8 mouse cellular contexts compared by ENCODE assay signal in genomic region chr9:55148854-55149498, GRCm38 (mm10). TPM values are rescaled to one million over a fixed set of nuclear protein-coding genes. Genes with fewer than 3 reads are reported as not detected.
DNase-seq lines count a peak whose midpoint lies in the region; ATAC-seq lines count a peak whose summit lies in the region.

TSS of gene Ube2q2 (plus strand) at chr9:55148854.

- WGBS in forebrain, embryonic 11.5 days, result 1% methylated on average over 40 of the region's 81 CpGs
- under 1% methylated on average over 52 of the region's 81 CpGs for WGBS in heart, embryonic 15.5 days

- peak within 1 kb of the TSS; percentile 91 for H3K9ac ChIP-seq in forebrain, embryonic 11.5 days (ENCODE audit: low read length)
- peak within 1 kb of the TSS; percentile 90 for H3K9ac ChIP-seq in heart, embryonic 15.5 days

- H3K4me1 ChIP-seq in forebrain, embryonic 11.5 days (replicated peaks; ENCODE audit: control insufficient read depth, insufficient read depth, low read length), result peaks cover 7% of the 10 kb centered on the region; the same call in 1 of the 2 replicates
- H3K4me1 ChIP-seq in heart, embryonic 15.5 days (replicated peaks), result peaks cover 14% of the 10 kb centered on the region

- H3K9me3 ChIP-seq in forebrain, embryonic 11.5 days (ENCODE audit: control insufficient read depth, low read length), result no peaks in the 10 kb centered on the region
- no peaks in the 10 kb centered on the region for H3K9me3 ChIP-seq in heart, embryonic 15.5 days (replicated peaks)

- peak within 1 kb of the TSS; percentile 78 for H3K27ac ChIP-seq in forebrain, embryonic 11.5 days (ENCODE audit: low read depth, low read length)
- peak within 1 kb of the TSS; percentile 83 for H3K27ac ChIP-seq in heart, embryonic 15.5 days

- peak; percentile 75 for DNase-seq in ES-CJ7 (ENCODE audit: low read depth, low spot score)
- peak; percentile 39 for DNase-seq in c-Kit-negative CD71-positive TER-119-positive erythroid progenitor cells, embryonic 14.5 days (ENCODE audit: low read depth, low spot score)
- peak; percentile 92 for DNase-seq in forebrain, embryonic 11.5 days (ENCODE audit: low spot score)
- DNase-seq in layer of hippocampus, postnatal 10 days (ENCODE audit: low spot score in 2 of 2), result peak in 1 of 2 experiments; percentile 65
- DNase-seq in lung, postnatal 10 days, result peak; percentile 78
- DNase-seq in retina, embryonic 14.5 days (ENCODE audit: low spot score), result peak; percentile 78
- peak; percentile 88 for DNase-seq in thymus, postnatal 4 days

- peak; percentile 86 for ATAC-seq in forebrain, embryonic 11.5 days (replicated peaks; ENCODE audit: low FRiP score)
- peak; percentile 84 for ATAC-seq in heart, embryonic 15.5 days (replicated peaks; ENCODE audit: insufficient number of reproducible peaks, insufficient read depth, low FRiP score, low read depth)

- peak within 1 kb of the TSS; percentile 81 for H3K4me3 ChIP-seq in forebrain, embryonic 11.5 days (ENCODE audit: low read depth, low read length)
- peak within 1 kb of the TSS; percentile 98 for H3K4me3 ChIP-seq in heart, embryonic 15.5 days

- no peaks in the 10 kb centered on the region for H3K27me3 ChIP-seq in forebrain, embryonic 11.5 days (ENCODE audit: control insufficient read depth, insufficient read depth, low read length)
- no peaks in the 10 kb centered on the region for H3K27me3 ChIP-seq in heart, embryonic 15.5 days

- H3K4me2 ChIP-seq in forebrain, embryonic 11.5 days (ENCODE audit: low read depth, low read length, severe bottlenecking), result peak within 1 kb of the TSS; percentile 85
- H3K4me2 ChIP-seq in heart, embryonic 15.5 days, result peak within 1 kb of the TSS; percentile 80

- no peaks in the 10 kb centered on the region for H3K36me3 ChIP-seq in forebrain, embryonic 11.5 days (ENCODE audit: control insufficient read depth, insufficient read depth, low read length)
- H3K36me3 ChIP-seq in heart, embryonic 15.5 days, result no peaks in the 10 kb centered on the region

RNA-seq across cellular contexts. Expression of gene Ube2q2, which starts in this region (rescaled TPM):
- polyA plus RNA-seq in forebrain, embryonic 11.5 days (2014; fragmentation: Nextera tagmentation; extraction: Ambion mirVana), result 46.1 and 49.4 TPM in 2 replicates
- 26.1 and 26.5 TPM in 2 replicates for polyA plus RNA-seq in heart, embryonic 15.5 days (2015; fragmentation: Nextera tagmentation; extraction: Ambion mirVana)
- total RNA-seq in layer of hippocampus, postnatal 10 days (2021), result 10 to 100 TPM; 42.1 to 52.3 TPM
